Mouse (Mus musculus) cerebellum, adult 2 months (tissue): ENCODE data around the gene Gli2.

ENCODE experiments used
- CTCF ChIP-seq: fragments of 200-500 bp; IDR thresholded peaks from 2 replicates; pipeline ENCODE4 v1.5.1; 2011; ENCODE audit warnings: low read depth, mild to moderate bottlenecking, control low read depth, low read length, moderate library complexity, borderline replicate concordance; ENCODE audit not compliant: insufficient read depth
- POLR2A ChIP-seq: fragments of 200-500 bp; IDR thresholded peaks from 2 replicates; pipeline ENCODE4 v1.6.1; 2011; ENCODE audit warnings: low read length, control low read depth, borderline replicate concordance; ENCODE audit not compliant: insufficient read depth

- TF ChIP-seq CTCF, result peak; percentile 79
- TF ChIP-seq POLR2A, result no peak
These were observed 29.0 kb upstream of the Gli2 start for GRCm38 (mm10) chr1:119082231-119082991.
